Mouse (Mus musculus): ENCODE data around the gene Gm7879.

- no peak for TF ChIP-seq CTCF (IDR thresholded peaks at IDR 0.05; ENCODE audit: low read depth, low read length)
- no peak for TF ChIP-seq POLR2AphosphoS5 (IDR thresholded peaks at IDR 0.05; ENCODE audit: insufficient replicate concordance, low read depth, low read length)
- no peak for TF ChIP-seq GATA2 (IDR thresholded peaks at IDR 0.05; ENCODE audit: borderline replicate concordance, low read depth, low read length)
Measured at GRCm38 (mm10) chr5:43904685-43905084, 8.3 kb upstream of the Gm7879 start.
